Mouse (Mus musculus): ENCODE measurements around the gene Cars.
A peak's percentile ranks its signal among the peaks of the same experiment; 100 is the strongest.

- TF ChIP-seq POLR2A (IDR thresholded peaks at IDR 0.05; ENCODE audit: control insufficient read depth in 1 of 2, insufficient read depth in 1 of 2, low read depth in 1 of 2, low read length in 2 of 2, poor library complexity in 1 of 2) (peak in 1 of 2 experiments; percentile 47; a peak in 1 of 4 replicates), E2F4 (IDR thresholded peaks at IDR 0.05; ENCODE audit: borderline replicate concordance, low read depth, low read length) (no peak), POLR2AphosphoS2 (IDR thresholded peaks at IDR 0.05; ENCODE audit: low read length) (peak; percentile 98), CTCF (IDR thresholded peaks at IDR 0.05 in 2 of 3, conservative IDR thresholded peaks at IDR 0.05 in 1 of 3; ENCODE audit: control insufficient read depth in 1 of 3, insufficient read depth in 1 of 3, low read depth in 2 of 3, low read length in 3 of 3, poor library complexity in 1 of 3, severe bottlenecking in 1 of 3) (no peak), TBP (IDR thresholded peaks at IDR 0.05; ENCODE audit: low read depth, low read length) (peak; percentile 75; the same call in 1 of the 2 replicates), EP300 (IDR thresholded peaks at IDR 0.05; ENCODE audit: low read depth in 1 of 2, low read length in 2 of 2) (peak; percentile 98 to 99), NELFE (IDR thresholded peaks at IDR 0.05; ENCODE audit: low read depth, low read length) (no peak), ZC3H11A (IDR thresholded peaks at IDR 0.05; ENCODE audit: low read depth, low read length) (peak; percentile 34), USF1 (IDR thresholded peaks at IDR 0.05; ENCODE audit: low read depth, low read length) (no peak), UBTF (IDR thresholded peaks at IDR 0.05; ENCODE audit: borderline replicate concordance, insufficient read depth, low read depth, low read length) (no peak), SMC3 (IDR thresholded peaks at IDR 0.05; ENCODE audit: low read depth, low read length) (peak; percentile 20; the same call in 1 of the 2 replicates), TCF12 (IDR thresholded peaks at IDR 0.05; ENCODE audit: low read depth, low read length) (peak; percentile 99)
Measured at GRCm38 (mm10) chr7:143565648-143566039, 34.2 kb downstream of the Cars start.
